Mouse (Mus musculus): ENCODE data around the gene Gm49721. TPM values are rescaled to one million over a fixed set of nuclear protein-coding genes. Genes with fewer than 3 reads are reported as not detected.
"Not testable (repeated sequence)": the region's sequence is repeated elsewhere in the genome, so short reads cannot be mapped to it uniquely, and the experiment has no call there.

Gene Gm49721
- polyA plus RNA-seq, 1 experiment: 1.3 TPM

- DNase-seq (ENCODE audit: extremely low spot score in 1 of 2, low spot score in 1 of 2): not testable (repeated sequence)
These were observed 676 bp downstream of the Gm49721 start for GRCm38 (mm10) chr17:6979380-6979779.

- DNase-seq (ENCODE audit: extremely low spot score in 1 of 2, low spot score in 1 of 2): not testable (repeated sequence)
These were observed 1.4 kb downstream of the Gm49721 start for GRCm38 (mm10) chr17:6980144-6980543.

GRCm38 (mm10) chr17:6986118-6986517 lies 7.4 kb downstream of the Gm49721 start:
- not testable (repeated sequence) for DNase-seq (ENCODE audit: extremely low spot score in 1 of 2, low spot score in 1 of 2)

GRCm38 (mm10) chr17:6995504-6995903 lies 16.8 kb downstream of the Gm49721 start:
- not testable (repeated sequence) for DNase-seq (ENCODE audit: extremely low spot score in 1 of 2, low spot score in 1 of 2)

- not testable (repeated sequence) for DNase-seq (ENCODE audit: extremely low spot score in 1 of 2, low spot score in 1 of 2)
These were observed 18.1 kb downstream of the Gm49721 start for GRCm38 (mm10) chr17:6996826-6997225.

GRCm38 (mm10) chr17:6997778-6998490 lies 19.2 kb downstream of the Gm49721 start:
- not testable (repeated sequence) for DNase-seq (ENCODE audit: extremely low spot score in 1 of 2, low spot score in 1 of 2)

- DNase-seq (ENCODE audit: extremely low spot score in 1 of 2, low spot score in 1 of 2): not testable (repeated sequence)
These were observed 23.3 kb downstream of the Gm49721 start for GRCm38 (mm10) chr17:7001790-7002585.

- DNase-seq (ENCODE audit: extremely low spot score in 1 of 2, low spot score in 1 of 2): not testable (repeated sequence)
These were observed 24.7 kb downstream of the Gm49721 start for GRCm38 (mm10) chr17:7003392-7003791.

GRCm38 (mm10) chr17:7005646-7006045 lies 26.9 kb downstream of the Gm49721 start:
- not testable (repeated sequence) for DNase-seq (ENCODE audit: extremely low spot score in 1 of 2, low spot score in 1 of 2)

- not testable (repeated sequence) for DNase-seq (ENCODE audit: extremely low spot score in 1 of 2, low spot score in 1 of 2)
These were observed 30.2 kb downstream of the Gm49721 start for GRCm38 (mm10) chr17:7008885-7009284.

GRCm38 (mm10) chr17:7009440-7009839 lies 30.7 kb downstream of the Gm49721 start:
- not testable (repeated sequence) for DNase-seq (ENCODE audit: extremely low spot score in 1 of 2, low spot score in 1 of 2)

GRCm38 (mm10) chr17:7009901-7010300 lies 31.2 kb downstream of the Gm49721 start:
- DNase-seq (ENCODE audit: extremely low spot score in 1 of 2, low spot score in 1 of 2): not testable (repeated sequence)

- DNase-seq (ENCODE audit: extremely low spot score in 1 of 2, low spot score in 1 of 2): not testable (repeated sequence)
These were observed 35.5 kb downstream of the Gm49721 start for GRCm38 (mm10) chr17:7014190-7014589.

- DNase-seq (ENCODE audit: extremely low spot score in 1 of 2, low spot score in 1 of 2): peak in 1 of 2 experiments; percentile 48
These were observed 46.6 kb downstream of the Gm49721 start, which contains the start of gene Gm1604a for GRCm38 (mm10) chr17:7025257-7025656. Gm1604a (plus strand) TSS chr17:7025568.

- not testable (repeated sequence) for DNase-seq (ENCODE audit: extremely low spot score in 1 of 2, low spot score in 1 of 2)
These were observed 47.2 kb downstream of the Gm49721 start for GRCm38 (mm10) chr17:7025764-7026346.

- DNase-seq (ENCODE audit: extremely low spot score in 1 of 2, low spot score in 1 of 2): not testable (repeated sequence)
These were observed 51.5 kb downstream of the Gm49721 start for GRCm38 (mm10) chr17:7030204-7030603.

GRCm38 (mm10) chr17:7030622-7031174 lies 52.0 kb downstream of the Gm49721 start:
- not testable (repeated sequence) for DNase-seq (ENCODE audit: extremely low spot score in 1 of 2, low spot score in 1 of 2)

GRCm38 (mm10) chr17:7033192-7034166 lies 54.8 kb downstream of the Gm49721 start:
- not testable (repeated sequence) for DNase-seq (ENCODE audit: extremely low spot score in 1 of 2, low spot score in 1 of 2)

- DNase-seq (ENCODE audit: extremely low spot score in 1 of 2, low spot score in 1 of 2): peak in 1 of 2 experiments; percentile 19
These were observed 90.4 kb downstream of the Gm49721 start for GRCm38 (mm10) chr17:7068997-7069539.
